Mouse (Mus musculus): ENCODE results near the gene 1810055G02Rik. TPM values are rescaled to one million over a fixed set of nuclear protein-coding genes. Genes with fewer than 3 reads are reported as not detected.

1810055G02Rik gene
- polyA plus RNA-seq, 1 experiment from 2014 or later: 16.5 TPM

DNA sequence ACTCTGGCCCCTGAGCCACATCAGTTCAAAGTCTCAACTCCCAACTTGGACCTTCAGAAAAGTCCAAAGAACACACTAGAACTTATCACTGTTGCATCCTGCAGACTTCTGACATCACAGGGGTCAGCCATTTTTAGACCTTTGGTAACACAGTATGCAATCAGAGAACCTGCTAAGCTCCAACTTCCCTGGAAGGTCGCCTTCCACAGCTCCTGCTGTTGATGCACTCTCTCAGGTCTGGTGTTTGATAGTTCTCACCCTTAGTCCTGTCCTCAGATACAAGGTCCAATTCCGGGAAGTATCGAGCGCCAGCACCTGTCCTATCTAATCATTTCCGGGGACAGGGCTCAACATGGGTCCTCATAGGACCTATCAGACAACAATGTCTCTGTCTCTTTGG lies 16.8 kb upstream of the 1810055G02Rik start:
- Histone ChIP-seq H3K9me3 (replicated peaks; ENCODE audit: control insufficient read depth, low read length) (no peaks in the 10 kb centered on the region), H3K27me3 (ENCODE audit: control insufficient read depth, insufficient read depth, low read depth, low read length) (peaks cover 8% of the 10 kb centered on the region), H3K4me1 (ENCODE audit: control insufficient read depth, low read depth, low read length) (peaks cover 16% of the 10 kb centered on the region), H3K9ac (ENCODE audit: low read depth, low read length) (no peak overlapping the region), H3K27ac (ENCODE audit: low read length) (no peak overlapping the region), H3K36me3 (ENCODE audit: control insufficient read depth, insufficient read depth) (no peaks in the 10 kb centered on the region), H3K4me2 (ENCODE audit: low read depth, low read length) (no peak overlapping the region), H3K4me3 (ENCODE audit: low read depth, low read length) (no peak overlapping the region)
- ATAC-seq (ENCODE audit: low read depth): no peak
- 75% methylated on average over 5 of the region's 5 CpGs for WGBS (ENCODE audit: insufficient replicate concordance)

DNA sequence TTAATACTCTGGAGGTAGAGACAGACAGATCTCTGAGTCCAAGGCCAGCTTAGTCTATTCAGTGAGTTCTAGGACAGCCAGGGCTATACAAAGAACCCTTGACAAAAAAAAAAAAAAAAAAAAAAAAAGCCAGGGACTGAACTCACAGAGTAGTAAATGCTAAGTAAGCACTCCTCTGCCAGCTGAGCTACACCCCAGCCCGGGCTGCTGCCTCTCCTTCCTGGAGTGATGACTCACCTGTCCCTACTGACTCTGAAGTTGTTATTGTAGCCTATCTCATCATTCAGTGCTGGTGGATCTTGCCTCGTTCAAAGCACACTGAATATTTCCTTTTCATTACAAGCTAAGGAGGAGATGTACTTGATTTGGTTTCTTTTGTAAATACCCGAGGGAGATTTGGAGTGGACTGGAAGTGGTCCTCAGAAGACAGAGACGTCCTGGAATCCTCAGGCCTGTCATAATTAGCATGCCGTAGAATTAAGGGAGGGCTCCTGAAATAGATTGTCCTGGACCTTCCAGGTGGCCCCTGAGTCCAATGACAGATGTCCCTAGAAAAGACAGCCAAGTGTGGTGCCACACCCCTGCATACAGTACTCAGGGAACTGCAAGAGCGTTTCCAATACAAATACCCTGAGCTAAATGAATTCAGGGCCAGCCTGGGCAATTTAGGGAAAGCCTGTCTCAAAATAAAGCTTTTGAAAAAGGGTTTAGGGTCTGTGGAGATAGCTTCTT lies 15.5 kb upstream of the 1810055G02Rik start:
- no peaks in the 10 kb centered on the region for H3K9me3 ChIP-seq (replicated peaks; ENCODE audit: control insufficient read depth, low read length)
- peaks cover 6% of the 10 kb centered on the region for H3K4me1 ChIP-seq (ENCODE audit: control insufficient read depth, low read depth, low read length)
- no peaks in the 10 kb centered on the region for H3K36me3 ChIP-seq (ENCODE audit: control insufficient read depth, insufficient read depth)
- H3K9ac ChIP-seq (ENCODE audit: low read depth, low read length): no peak overlapping the region
- H3K4me2 ChIP-seq (ENCODE audit: low read depth, low read length): no peak overlapping the region
- no peak overlapping the region for H3K27ac ChIP-seq (ENCODE audit: low read length)
- no peak overlapping the region for H3K4me3 ChIP-seq (ENCODE audit: low read depth, low read length)
- 50% methylated on average over 6 of the region's 6 CpGs for WGBS (ENCODE audit: insufficient replicate concordance)
- ATAC-seq (ENCODE audit: low read depth): no peak
- H3K27me3 ChIP-seq (ENCODE audit: control insufficient read depth, insufficient read depth, low read depth, low read length): no peaks in the 10 kb centered on the region

DNA sequence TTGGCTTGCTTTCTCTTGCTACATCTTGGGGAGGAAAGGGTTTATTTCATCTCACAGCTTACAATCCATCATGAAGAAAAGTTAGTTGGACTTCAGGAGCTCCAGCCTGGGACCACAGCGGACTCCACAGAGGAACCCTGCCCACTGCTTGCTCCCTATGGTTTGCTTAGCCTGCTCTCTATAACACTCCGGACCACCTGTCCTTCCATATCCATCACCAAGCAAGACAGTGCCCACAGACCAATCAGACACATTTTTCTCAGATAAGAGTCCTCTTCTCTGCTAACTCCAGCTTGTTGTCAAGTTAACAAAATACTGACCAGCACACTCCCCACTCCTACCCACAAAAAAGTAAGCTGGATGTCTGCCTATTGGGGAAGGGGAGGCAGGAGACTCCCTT lies 13.6 kb upstream of the 1810055G02Rik start:
- H3K27ac ChIP-seq (ENCODE audit: low read length): no peak overlapping the region
- H3K27me3 ChIP-seq (ENCODE audit: control insufficient read depth, insufficient read depth, low read depth, low read length): no peaks in the 10 kb centered on the region
- no peaks in the 10 kb centered on the region for H3K36me3 ChIP-seq (ENCODE audit: control insufficient read depth, insufficient read depth)
- no peaks in the 10 kb centered on the region for H3K9me3 ChIP-seq (replicated peaks; ENCODE audit: control insufficient read depth, low read length)
- H3K4me1 ChIP-seq (ENCODE audit: control insufficient read depth, low read depth, low read length): peaks cover 4% of the 10 kb centered on the region; the same call in 1 of the 2 replicates
- ATAC-seq (ENCODE audit: low read depth): no peak
- H3K9ac ChIP-seq (ENCODE audit: low read depth, low read length): no peak overlapping the region
- 60% methylated on average over 2 of the region's 2 CpGs for WGBS (ENCODE audit: insufficient replicate concordance)
- H3K4me2 ChIP-seq (ENCODE audit: low read depth, low read length): no peak overlapping the region
- no peak overlapping the region for H3K4me3 ChIP-seq (ENCODE audit: low read depth, low read length)

DNA sequence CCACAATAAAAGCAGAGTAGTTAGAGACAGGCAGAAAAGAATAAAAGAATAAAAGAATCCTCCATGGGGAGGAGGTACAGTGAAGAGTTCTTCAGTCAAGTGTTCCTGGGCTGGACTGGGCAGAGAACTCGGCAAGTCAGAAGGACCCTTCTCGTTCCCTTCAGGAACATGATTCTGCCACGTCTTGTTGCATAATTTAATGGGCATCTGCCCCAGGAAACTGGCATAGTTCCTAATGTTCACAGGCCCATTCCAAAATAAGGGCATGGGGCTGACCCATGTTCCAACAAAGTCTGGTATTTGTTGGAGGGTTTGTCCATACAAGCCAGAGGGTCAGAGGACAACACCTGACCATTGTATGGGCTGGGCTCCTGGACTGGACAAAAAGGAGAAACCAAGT lies 13.1 kb upstream of the 1810055G02Rik start:
- H3K27me3 ChIP-seq (ENCODE audit: control insufficient read depth, insufficient read depth, low read depth, low read length): no peaks in the 10 kb centered on the region
- no peak overlapping the region for H3K4me3 ChIP-seq (ENCODE audit: low read depth, low read length)
- no peak overlapping the region for H3K9ac ChIP-seq (ENCODE audit: low read depth, low read length)
- peaks cover 6% of the 10 kb centered on the region for H3K4me1 ChIP-seq (ENCODE audit: control insufficient read depth, low read depth, low read length)
- no peak for ATAC-seq (ENCODE audit: low read depth)
- H3K4me2 ChIP-seq (ENCODE audit: low read depth, low read length): no peak overlapping the region
- WGBS (ENCODE audit: insufficient replicate concordance): 61% methylated on average over 3 of the region's 3 CpGs
- H3K9me3 ChIP-seq (replicated peaks; ENCODE audit: control insufficient read depth, low read length): no peaks in the 10 kb centered on the region
- no peaks in the 10 kb centered on the region for H3K36me3 ChIP-seq (ENCODE audit: control insufficient read depth, insufficient read depth)
- no peak overlapping the region for H3K27ac ChIP-seq (ENCODE audit: low read length)

DNA sequence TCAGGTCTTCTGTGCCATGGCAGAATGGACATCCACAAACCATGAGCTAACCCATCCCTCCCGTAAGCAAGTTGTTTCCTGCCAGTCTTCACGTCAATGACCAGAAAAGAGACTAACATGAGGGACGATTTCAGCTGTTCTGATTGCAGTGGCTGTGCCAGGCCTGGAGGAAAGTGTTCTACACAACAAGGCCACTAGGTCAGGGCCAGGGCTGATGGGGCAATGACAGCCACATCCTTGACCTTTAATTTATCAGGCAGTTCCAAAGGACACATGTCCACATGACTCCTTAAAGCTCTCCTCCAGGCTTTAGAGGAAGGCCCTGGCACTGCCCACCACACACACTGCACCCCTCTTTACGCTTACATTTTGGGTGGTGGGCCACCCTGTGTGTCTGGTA lies 12.6 kb upstream of the 1810055G02Rik start:
- no peak for ATAC-seq (ENCODE audit: low read depth)
- peaks cover 6% of the 10 kb centered on the region for H3K4me1 ChIP-seq (ENCODE audit: control insufficient read depth, low read depth, low read length)
- no peaks in the 10 kb centered on the region for H3K36me3 ChIP-seq (ENCODE audit: control insufficient read depth, insufficient read depth)
- H3K4me3 ChIP-seq (ENCODE audit: low read depth, low read length): no peak overlapping the region
- no peaks in the 10 kb centered on the region for H3K27me3 ChIP-seq (ENCODE audit: control insufficient read depth, insufficient read depth, low read depth, low read length)
- H3K4me2 ChIP-seq (ENCODE audit: low read depth, low read length): no peak overlapping the region
- no peak overlapping the region for H3K27ac ChIP-seq (ENCODE audit: low read length)
- H3K9ac ChIP-seq (ENCODE audit: low read depth, low read length): no peak overlapping the region
- 60% methylated on average over 4 of the region's 4 CpGs for WGBS (ENCODE audit: insufficient replicate concordance)
- H3K9me3 ChIP-seq (replicated peaks; ENCODE audit: control insufficient read depth, low read length): no peaks in the 10 kb centered on the region

DNA sequence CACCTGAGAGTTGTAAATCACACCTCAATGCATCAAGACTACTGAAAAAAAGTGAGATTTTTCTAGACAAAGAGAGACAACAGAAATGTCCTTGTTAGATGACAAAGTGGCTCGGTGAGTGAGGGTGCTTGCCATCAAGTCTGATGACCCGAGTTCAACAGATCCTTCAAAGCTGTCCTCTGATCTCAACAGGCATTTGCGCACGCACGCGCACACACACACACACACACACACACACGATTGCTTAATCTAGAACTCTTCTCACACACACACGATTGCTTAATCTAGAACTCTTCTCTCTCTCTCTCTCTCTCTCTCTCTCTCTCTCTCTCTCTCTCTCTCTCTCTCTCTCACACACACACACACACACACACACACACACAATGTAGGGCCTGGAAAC lies 12.1 kb upstream of the 1810055G02Rik start:
- 68% methylated on average over 8 of the region's 8 CpGs for WGBS (ENCODE audit: insufficient replicate concordance)
- Histone ChIP-seq H3K4me3 (ENCODE audit: low read depth, low read length) (no peak overlapping the region), H3K4me2 (ENCODE audit: low read depth, low read length) (no peak overlapping the region), H3K27ac (ENCODE audit: low read length) (no peak overlapping the region), H3K27me3 (ENCODE audit: control insufficient read depth, insufficient read depth, low read depth, low read length) (no peaks in the 10 kb centered on the region), H3K36me3 (ENCODE audit: control insufficient read depth, insufficient read depth) (no peaks in the 10 kb centered on the region), H3K9ac (ENCODE audit: low read depth, low read length) (no peak overlapping the region), H3K4me1 (ENCODE audit: control insufficient read depth, low read depth, low read length) (peaks cover 6% of the 10 kb centered on the region), H3K9me3 (replicated peaks; ENCODE audit: control insufficient read depth, low read length) (no peaks in the 10 kb centered on the region)
- ATAC-seq (ENCODE audit: low read depth): no peak

DNA sequence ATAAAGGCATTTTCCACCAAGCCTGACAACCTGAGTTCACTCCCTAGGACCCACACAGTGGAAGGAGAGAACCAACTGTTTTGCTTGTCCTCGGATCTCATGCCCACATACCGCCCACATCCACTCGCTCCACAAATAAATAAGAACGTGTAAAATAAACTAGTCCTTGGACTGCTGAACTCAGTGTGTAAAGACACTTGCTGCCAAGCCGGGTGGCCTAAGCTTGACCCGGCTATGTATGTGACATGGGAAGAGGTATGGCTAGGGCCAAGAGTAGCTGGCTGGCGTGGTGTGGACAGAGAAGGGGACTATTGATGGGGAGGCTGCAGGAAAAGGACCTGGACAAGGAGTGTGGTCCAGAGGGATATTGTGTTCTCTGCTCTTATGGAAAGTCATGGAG lies 10.1 kb upstream of the 1810055G02Rik start:
- no peak overlapping the region for H3K9ac ChIP-seq (ENCODE audit: low read depth, low read length)
- H3K27ac ChIP-seq (ENCODE audit: low read length): no peak overlapping the region
- H3K36me3 ChIP-seq (ENCODE audit: control insufficient read depth, insufficient read depth): no peaks in the 10 kb centered on the region
- H3K4me2 ChIP-seq (ENCODE audit: low read depth, low read length): no peak overlapping the region
- peak; percentile 63 for ATAC-seq (ENCODE audit: low read depth)
- 61% methylated on average over 7 of the region's 7 CpGs for WGBS (ENCODE audit: insufficient replicate concordance)
- no peak overlapping the region for H3K4me3 ChIP-seq (ENCODE audit: low read depth, low read length)
- peaks cover 6% of the 10 kb centered on the region for H3K4me1 ChIP-seq (ENCODE audit: control insufficient read depth, low read depth, low read length)
- no peaks in the 10 kb centered on the region for H3K9me3 ChIP-seq (replicated peaks; ENCODE audit: control insufficient read depth, low read length)
- H3K27me3 ChIP-seq (ENCODE audit: control insufficient read depth, insufficient read depth, low read depth, low read length): no peaks in the 10 kb centered on the region

DNA sequence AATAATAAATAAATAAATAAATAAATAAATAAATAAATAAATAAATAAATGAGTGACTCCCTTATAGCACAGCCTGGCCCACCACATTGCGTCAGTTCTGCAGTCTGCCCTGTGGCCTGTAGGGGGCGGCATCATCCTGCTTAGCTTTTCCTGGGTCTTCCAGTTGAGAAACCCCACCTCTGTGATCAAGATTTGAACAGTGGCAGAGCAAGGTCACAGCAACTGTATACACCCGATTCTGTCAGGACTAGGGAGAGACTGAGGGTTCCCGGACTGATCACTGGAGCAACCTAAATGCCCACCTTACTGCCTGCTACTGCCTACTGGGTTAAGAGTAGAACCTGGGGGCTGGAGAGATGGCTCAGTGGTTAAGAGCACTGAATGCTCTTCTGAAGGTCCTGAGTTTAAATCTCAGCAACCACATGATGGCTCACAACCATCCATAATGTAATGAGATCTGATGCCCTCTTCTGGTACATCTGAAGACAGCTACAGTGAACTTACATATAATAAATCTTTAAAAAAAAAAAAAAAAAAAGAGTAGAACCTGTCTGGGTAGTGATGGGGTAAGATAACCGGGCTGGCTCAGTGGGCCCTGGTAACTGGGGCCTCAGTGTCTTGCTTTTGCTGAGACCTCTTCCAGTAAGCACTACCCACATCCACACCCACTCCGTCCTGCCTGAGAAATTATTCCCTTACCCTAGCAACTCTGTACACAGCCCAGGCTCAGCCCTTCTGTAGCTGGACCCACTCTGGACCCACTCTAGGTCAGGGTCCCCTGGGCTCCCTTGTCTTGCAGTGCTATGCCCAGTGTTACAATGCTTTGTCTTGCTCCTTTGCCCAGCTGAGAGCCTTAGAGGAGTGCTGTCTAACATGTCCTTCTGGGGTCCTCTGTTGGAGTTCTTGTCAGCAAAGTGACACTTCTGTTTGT lies 8.3 kb upstream of the 1810055G02Rik start:
- 25% methylated on average over 6 of the region's 6 CpGs for WGBS (ENCODE audit: insufficient replicate concordance)
- Histone ChIP-seq H3K27me3 (ENCODE audit: control insufficient read depth, insufficient read depth, low read depth, low read length) (no peaks in the 10 kb centered on the region), H3K36me3 (ENCODE audit: control insufficient read depth, insufficient read depth) (no peaks in the 10 kb centered on the region), H3K9ac (ENCODE audit: low read depth, low read length) (no peak overlapping the region), H3K4me3 (ENCODE audit: low read depth, low read length) (no peak overlapping the region), H3K4me2 (ENCODE audit: low read depth, low read length) (no peak overlapping the region), H3K9me3 (replicated peaks; ENCODE audit: control insufficient read depth, low read length) (no peaks in the 10 kb centered on the region), H3K4me1 (ENCODE audit: control insufficient read depth, low read depth, low read length) (peaks cover 6% of the 10 kb centered on the region), H3K27ac (ENCODE audit: low read length) (no peak overlapping the region)
- ATAC-seq (ENCODE audit: low read depth): peak; percentile 36; the same call in 1 of the 2 replicates

DNA sequence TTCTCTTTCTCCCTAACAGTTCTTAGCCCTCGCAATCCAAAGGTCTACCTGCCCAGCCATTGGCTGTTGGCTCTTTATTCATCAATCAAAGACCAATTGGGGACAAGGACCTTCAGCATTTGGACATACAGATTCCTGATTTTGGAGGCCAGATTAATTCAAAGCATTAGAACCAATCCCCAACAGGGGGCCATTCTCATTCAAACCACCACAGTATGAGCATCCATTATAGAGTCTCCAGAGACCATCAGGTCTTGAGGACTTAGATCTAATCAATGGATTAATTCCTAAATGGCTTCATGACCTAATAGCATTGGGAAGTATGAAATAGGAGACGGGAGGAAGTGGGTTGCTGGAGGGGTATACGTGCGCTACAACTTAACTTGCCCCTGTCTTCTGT lies 5.6 kb upstream of the 1810055G02Rik start:
- H3K9ac ChIP-seq (ENCODE audit: low read depth, low read length): no peak overlapping the region
- H3K36me3 ChIP-seq (ENCODE audit: control insufficient read depth, insufficient read depth): no peaks in the 10 kb centered on the region
- H3K4me3 ChIP-seq (ENCODE audit: low read depth, low read length): no peak overlapping the region
- H3K27ac ChIP-seq (ENCODE audit: low read length): no peak overlapping the region
- WGBS (ENCODE audit: insufficient replicate concordance): 59% methylated on average over 4 of the region's 4 CpGs
- no peak overlapping the region for H3K4me2 ChIP-seq (ENCODE audit: low read depth, low read length)
- no peaks in the 10 kb centered on the region for H3K9me3 ChIP-seq (replicated peaks; ENCODE audit: control insufficient read depth, low read length)
- ATAC-seq (ENCODE audit: low read depth): no peak
- H3K4me1 ChIP-seq (ENCODE audit: control insufficient read depth, low read depth, low read length): peaks cover 8% of the 10 kb centered on the region
- H3K27me3 ChIP-seq (ENCODE audit: control insufficient read depth, insufficient read depth, low read depth, low read length): no peaks in the 10 kb centered on the region

Data from liver, embryonic 16.5 days (tissue).